15 mouse cellular contexts compared by ENCODE assay signal in genomic region chr14:59967847-59968550, GRCm38 (mm10).
"Had no signal": no experiment of that assay in that cellular context is flagged by ENCODE, and none has a peak within 500 bp of the region (broad histone marks: within the 10 kb centered on the region; RNA-seq: fewer than 3 reads in every experiment).

No protein-coding gene starts in this region.

- H3K4me3 ChIP-seq: layer of hippocampus, adult 2 months; limb, embryonic 12.5 days; midbrain, embryonic 15.5 days; neural tube, embryonic 13.5 days had no signal

- DNase-seq: kidney, adult 11 months; kidney, adult 9 months; kidney, postnatal 4 days; liver; lung, adult 2 months; lung, postnatal 4 days; right cerebral cortex, adult 18-20 months; right cerebral cortex, postnatal 25 days had no signal

- H3K9ac ChIP-seq: limb, embryonic 12.5 days; liver, embryonic 14.5 days; midbrain, embryonic 15.5 days; neural tube, embryonic 13.5 days had no signal

- H3K27me3 ChIP-seq: limb, embryonic 12.5 days; midbrain, embryonic 15.5 days; neural tube, embryonic 13.5 days had no signal

- H3K27ac ChIP-seq: kidney, postnatal 0 days; layer of hippocampus, adult 2 months; limb, embryonic 12.5 days; liver, embryonic 14.5 days; midbrain, embryonic 15.5 days; neural tube, embryonic 13.5 days had no signal

- H3K4me2 ChIP-seq: limb, embryonic 12.5 days; midbrain, embryonic 15.5 days; neural tube, embryonic 13.5 days had no signal

- H3K36me3 ChIP-seq: limb, embryonic 12.5 days; midbrain, embryonic 15.5 days; neural tube, embryonic 13.5 days had no signal

- ATAC-seq: lung, postnatal 0 days; midbrain, embryonic 15.5 days had no signal

- H3K9me3 ChIP-seq: limb, embryonic 12.5 days; midbrain, embryonic 15.5 days; neural tube, embryonic 13.5 days had no signal
